Mouse (Mus musculus): ENCODE measurements around the gene Lrrc27. TPM values are rescaled to one million over a fixed set of nuclear protein-coding genes. Genes with fewer than 3 reads are reported as not detected.

Lrrc27 gene
- polyA plus RNA-seq, 1 experiment from 2014 or later: 3.6 TPM

- Histone ChIP-seq H3K36me3 (ENCODE audit: control insufficient read depth, insufficient read depth) (no peaks in the 10 kb centered on the region), H3K27ac (ENCODE audit: low read length) (no peak overlapping the region), H3K27me3 (replicated peaks; ENCODE audit: control insufficient read depth, insufficient read depth, low read length) (no peaks in the 10 kb centered on the region), H3K4me1 (replicated peaks; ENCODE audit: control insufficient read depth, insufficient read depth, low read length) (no peaks in the 10 kb centered on the region), H3K4me2 (ENCODE audit: low read length) (no peak overlapping the region), H3K4me3 (replicated peaks; ENCODE audit: low read length) (no peak overlapping the region), H3K9me3 (ENCODE audit: control insufficient read depth, low read length) (no peaks in the 10 kb centered on the region), H3K9ac (replicated peaks; ENCODE audit: low read depth, low read length) (no peak overlapping the region)
- ATAC-seq: no peak
- 75% methylated on average over 16 of the region's 16 CpGs for WGBS
These were observed 72.6 kb downstream of the Lrrc27 start for GRCm38 (mm10) chr7:139285295-139285943.

GRCm38 (mm10) chr7:139288540-139288939, 75.8 kb downstream of the Lrrc27 start:
- H3K4me3 ChIP-seq (replicated peaks; ENCODE audit: low read length): no peak overlapping the region
- ATAC-seq: no peak
- no peaks in the 10 kb centered on the region for H3K9me3 ChIP-seq (ENCODE audit: control insufficient read depth, low read length)
- no peaks in the 10 kb centered on the region for H3K36me3 ChIP-seq (ENCODE audit: control insufficient read depth, insufficient read depth)
- 80% methylated on average over 7 of the region's 7 CpGs for WGBS
- H3K27ac ChIP-seq (ENCODE audit: low read length): no peak overlapping the region
- H3K9ac ChIP-seq (replicated peaks; ENCODE audit: low read depth, low read length): no peak overlapping the region
- no peaks in the 10 kb centered on the region for H3K27me3 ChIP-seq (replicated peaks; ENCODE audit: control insufficient read depth, insufficient read depth, low read length)
- H3K4me1 ChIP-seq (replicated peaks; ENCODE audit: control insufficient read depth, insufficient read depth, low read length): no peaks in the 10 kb centered on the region
- no peak overlapping the region for H3K4me2 ChIP-seq (ENCODE audit: low read length)

Other genes with a start within 250 kb of the Lrrc27 start
- 103 and 122 TPM in 2 replicates for gene Dpysl4, start 127.0 kb upstream of the Lrrc27 start, polyA plus RNA-seq (2015; fragmentation: Nextera tagmentation; extraction: Ambion mirVana)
- gene Stk32c, start 319 bp downstream of the Lrrc27 start, polyA plus RNA-seq (2015; fragmentation: Nextera tagmentation; extraction: Ambion mirVana): 1.3 and 2.3 TPM in 2 replicates
- gene Pwwp2b, start 35.5 kb downstream of the Lrrc27 start, polyA plus RNA-seq (2015; fragmentation: Nextera tagmentation; extraction: Ambion mirVana): 5.9 and 7.7 TPM in 2 replicates
- 9.3 and 11.2 TPM in 2 replicates for gene Inpp5a, start 176.1 kb downstream of the Lrrc27 start, polyA plus RNA-seq (2015; fragmentation: Nextera tagmentation; extraction: Ambion mirVana)